Mouse (Mus musculus): ENCODE measurements around the gene Exosc2.

Gene Exosc2

GRCm38 (mm10) chr2:31670551-31671035, at the start of gene Exosc2:
Gene Exosc2, plus strand, starts transcription at chr2:31670715.
- DNase-seq = peak; percentile 89 to 93

DNA sequence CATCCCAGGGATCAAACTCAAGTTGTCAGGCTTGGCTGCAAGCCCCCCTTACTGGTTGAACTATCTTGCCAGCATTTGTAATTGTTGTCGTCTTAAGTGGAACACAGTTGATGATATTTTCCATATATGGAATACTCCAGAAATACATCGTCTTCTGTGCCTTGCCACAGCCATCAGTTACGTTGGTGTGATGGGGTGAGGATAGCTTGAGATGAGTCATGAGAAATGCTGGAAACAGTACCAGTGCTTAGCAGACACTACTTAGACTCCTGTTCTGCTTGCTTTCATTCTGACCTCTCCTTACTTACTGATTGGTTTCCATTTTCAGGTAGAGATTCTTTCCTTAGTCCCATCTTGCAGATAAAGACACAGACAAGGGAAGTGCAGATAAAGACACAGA, 37.0 kb upstream of the Exosc2 start:
- no peak for DNase-seq

DNA sequence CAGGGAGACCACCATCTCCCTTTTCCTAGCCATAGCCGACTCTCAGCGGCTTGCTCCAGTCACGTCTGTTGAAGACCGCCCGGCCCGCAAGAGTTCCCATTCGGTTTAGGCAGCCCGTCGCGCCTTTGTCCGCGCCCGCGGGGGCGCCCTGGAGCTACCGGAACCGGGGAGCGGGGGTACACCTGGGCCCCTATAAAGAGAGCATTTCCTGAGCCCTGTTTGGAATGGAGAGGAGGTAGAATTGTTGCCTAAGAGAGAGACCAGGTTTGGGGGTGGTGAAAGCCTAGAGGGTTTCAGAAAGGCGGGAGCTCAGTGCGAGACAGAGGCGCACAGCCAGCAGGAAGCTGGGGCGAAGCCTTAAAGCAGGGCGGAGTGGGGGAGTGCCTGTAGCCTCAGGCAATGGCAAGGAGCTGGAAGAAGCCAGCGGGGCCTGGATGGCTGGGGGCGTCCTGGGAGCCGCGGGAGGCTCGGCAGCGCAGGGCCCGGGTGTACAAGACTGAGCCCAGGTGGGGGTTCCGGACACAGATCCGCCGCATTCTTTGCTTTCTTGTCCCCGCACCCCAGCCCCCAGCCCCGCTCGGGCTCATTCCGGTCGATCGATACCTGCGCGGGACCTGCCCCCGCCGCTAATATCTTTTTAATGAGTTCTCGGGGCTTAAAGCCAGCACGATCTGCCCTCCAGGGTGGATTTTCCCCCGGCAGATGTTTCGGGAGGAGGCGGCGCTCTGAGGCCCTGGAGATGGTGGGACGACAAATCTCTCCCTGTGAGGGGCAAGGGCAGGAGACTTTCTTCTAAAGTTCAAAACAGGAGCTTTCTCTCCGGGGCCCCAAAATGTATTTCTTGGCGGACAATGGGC, 35.0 kb upstream of the Exosc2 start:
- no peak for DNase-seq

- peak in 1 of 2 experiments; percentile 26 for DNase-seq
These were observed 34.3 kb upstream of the Exosc2 start for GRCm38 (mm10) chr2:31636138-31636741.

DNA sequence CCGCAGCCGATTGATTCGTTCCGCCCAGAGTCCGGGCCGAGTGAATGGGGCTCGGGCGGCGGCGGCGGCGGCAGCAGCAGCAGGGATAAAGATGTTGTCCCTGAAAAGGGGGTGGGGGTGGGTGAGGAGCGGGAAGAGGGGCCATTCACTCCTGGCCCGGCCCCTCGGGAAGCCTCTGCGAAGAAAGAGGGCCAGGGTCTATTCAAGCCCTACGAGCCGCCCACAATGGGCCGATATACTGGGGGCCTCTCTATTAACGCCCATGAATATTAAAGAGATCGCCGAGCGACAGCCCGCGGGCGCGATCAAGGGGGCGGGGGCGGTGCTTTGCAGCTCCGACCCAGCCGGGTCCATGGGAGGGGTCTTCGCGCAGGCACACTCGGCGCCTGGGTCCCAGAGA, 33.8 kb upstream of the Exosc2 start:
- DNase-seq = no peak

GRCm38 (mm10) chr2:31637311-31637710, 33.2 kb upstream of the Exosc2 start:
- no peak for DNase-seq

- peak; percentile 31 to 51 for DNase-seq
These were observed 32.7 kb upstream of the Exosc2 start for GRCm38 (mm10) chr2:31637807-31638206.

DNA sequence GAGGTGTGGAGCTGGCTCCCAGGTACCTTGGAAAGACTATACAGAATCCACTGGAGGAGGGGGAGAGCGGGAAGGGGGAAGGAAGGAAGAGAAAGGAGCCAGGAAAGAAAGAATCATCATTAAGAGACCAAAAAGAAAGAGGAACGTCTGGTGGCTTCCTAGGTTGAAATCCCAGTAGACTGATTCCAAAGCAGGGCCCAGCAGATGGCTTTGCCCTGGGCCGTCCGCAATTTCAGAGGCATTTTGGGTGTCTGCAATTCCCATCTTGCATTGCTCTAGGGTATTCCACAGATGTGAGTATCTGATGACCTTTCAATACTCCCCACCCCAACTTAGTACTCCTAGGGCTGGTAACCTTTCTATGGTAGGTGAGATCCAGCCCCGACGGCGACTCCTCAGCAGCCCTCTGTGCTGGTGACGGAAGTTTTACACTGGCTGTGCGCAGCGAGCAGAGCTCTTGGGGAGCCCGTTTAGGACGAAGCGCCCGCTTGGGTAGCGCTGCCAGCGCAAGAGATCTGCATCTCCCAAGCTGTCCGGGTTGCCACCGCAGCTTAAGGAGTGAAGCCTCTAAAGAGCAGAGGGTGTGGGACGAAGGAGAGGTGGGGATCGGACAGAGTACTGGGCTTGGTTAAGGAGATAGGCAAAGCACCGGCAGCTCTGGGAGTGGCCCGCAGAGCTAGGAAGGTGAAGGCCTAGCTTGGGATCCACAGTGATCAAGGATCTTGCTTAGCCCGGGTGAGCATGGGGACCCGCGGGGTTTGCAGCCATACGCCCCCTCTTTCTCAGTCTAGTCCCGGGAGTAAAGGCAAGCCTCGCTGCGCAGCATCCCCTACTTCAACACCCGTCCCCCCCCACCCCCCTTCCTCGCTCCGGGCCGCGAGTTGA, 31.7 kb upstream of the Exosc2 start:
- DNase-seq = no peak

DNA sequence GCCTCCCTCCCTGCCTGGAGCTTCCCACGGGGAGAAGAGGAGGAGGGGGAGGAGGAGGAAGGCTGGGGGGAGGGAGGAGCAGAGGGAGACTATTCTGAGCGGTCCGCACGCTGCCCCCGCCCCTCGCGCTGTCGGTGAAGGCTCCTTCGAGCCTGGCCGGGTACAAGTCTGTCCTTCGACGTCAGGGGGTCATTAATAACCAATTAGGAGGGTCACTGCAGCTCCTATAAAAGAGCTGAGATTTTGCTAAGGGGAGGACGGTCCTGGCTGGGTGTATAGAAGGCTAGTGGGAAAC, 31.1 kb upstream of the Exosc2 start:
- DNase-seq = no peak

DNA sequence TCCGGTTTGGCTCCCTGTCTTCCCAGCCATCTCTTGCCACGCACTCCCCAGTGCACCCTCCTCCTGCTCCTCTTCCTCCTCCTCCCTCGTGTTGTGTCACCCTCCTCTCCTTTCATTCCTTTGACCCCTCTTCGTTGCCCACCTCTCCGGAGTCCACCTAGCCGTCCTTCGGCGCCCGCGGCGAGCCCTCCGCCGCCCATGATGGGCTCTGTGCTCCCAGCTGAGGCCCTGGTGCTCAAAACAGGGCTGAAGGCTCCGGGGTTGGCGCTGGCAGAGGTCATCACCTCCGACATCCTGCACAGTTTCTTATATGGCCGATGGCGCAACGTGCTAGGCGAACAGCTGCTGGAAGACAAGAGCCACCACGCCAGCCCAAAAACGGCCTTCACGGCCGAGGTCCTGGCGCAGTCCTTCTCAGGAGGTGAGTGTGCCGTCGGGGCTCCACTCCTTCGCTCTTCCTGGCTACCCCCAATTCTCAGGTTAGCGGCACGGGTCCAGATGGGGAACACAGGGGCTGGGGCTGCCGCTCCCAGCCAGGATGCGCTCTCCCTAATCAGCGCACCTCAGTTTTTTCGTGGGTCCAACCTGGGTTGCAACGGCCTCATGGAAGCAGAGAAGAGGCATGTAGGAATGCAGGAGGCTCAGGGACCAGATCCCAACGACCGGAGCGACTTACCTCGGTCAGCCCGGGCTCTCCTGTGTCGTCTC, 30.5 kb upstream of the Exosc2 start, which contains the start of gene Prdm12:
Gene Prdm12, plus strand, starts transcription at position 137 of the 708 bp plus-strand sequence.
- DNase-seq = no peak

DNA sequence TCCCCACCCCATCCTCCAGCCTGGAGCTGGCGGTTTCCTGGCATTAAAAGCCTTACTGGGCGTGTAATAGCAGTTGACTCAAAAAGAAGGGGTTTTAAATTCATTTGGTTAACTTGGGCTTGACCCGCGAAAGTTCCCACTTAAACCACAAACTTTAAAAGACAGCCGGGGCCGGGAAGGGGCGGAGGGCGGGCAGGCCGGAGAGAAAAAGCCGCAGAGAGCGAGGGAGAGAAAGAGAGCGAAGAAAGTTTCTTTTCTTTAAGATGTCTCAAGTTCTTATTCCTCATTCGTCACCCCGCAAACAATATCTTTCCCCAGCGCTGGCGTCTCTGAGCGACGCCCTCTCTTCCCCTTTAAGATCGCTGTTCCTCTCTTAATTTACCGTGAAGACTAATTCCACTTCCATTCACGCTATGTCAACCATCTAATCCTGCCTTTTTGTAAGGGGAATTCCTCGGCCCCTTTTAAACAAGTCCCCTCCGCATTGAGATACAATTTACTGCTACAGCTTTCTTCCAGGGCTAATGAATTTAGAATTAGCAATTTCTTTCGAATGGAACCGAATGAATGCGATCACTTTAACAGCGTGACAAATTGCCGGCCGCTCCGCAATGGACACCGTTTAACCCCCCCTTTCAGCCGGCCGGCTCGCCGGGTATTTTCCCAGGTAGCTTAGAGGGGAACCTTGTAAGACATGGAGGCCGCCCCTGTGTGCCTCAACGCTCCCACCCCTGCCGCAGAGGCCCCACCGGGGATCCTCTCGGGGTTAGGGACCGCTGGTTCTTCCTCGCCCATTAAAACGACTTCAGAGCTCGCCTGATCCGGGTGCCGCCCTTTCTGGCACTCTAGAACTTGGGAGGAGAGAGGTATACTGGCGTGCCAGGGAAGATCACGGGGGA, 29.7 kb upstream of the Exosc2 start:
- no peak for DNase-seq

GRCm38 (mm10) chr2:31641508-31641830, 29.0 kb upstream of the Exosc2 start:
- no peak for DNase-seq

DNA sequence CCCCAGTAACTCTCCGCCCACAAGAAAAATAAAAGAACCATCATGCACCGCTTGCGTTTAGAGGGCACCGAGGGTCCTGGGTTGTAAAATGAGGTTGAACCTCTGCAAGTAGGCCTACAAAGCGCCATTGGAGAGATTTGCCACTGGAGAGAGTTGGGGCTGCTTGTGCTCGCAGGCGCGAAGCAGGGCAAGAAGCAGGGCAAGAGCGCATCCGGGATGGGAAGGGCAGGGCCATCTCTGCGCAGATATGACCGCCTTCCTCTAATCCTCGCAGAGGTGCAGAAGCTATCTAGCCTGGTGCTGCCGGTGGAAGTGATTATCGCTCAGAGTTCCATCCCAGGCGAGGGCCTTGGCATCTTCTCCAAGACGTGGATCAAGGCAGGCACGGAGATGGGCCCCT, 28.6 kb upstream of the Exosc2 start:
- no peak for DNase-seq

DNA sequence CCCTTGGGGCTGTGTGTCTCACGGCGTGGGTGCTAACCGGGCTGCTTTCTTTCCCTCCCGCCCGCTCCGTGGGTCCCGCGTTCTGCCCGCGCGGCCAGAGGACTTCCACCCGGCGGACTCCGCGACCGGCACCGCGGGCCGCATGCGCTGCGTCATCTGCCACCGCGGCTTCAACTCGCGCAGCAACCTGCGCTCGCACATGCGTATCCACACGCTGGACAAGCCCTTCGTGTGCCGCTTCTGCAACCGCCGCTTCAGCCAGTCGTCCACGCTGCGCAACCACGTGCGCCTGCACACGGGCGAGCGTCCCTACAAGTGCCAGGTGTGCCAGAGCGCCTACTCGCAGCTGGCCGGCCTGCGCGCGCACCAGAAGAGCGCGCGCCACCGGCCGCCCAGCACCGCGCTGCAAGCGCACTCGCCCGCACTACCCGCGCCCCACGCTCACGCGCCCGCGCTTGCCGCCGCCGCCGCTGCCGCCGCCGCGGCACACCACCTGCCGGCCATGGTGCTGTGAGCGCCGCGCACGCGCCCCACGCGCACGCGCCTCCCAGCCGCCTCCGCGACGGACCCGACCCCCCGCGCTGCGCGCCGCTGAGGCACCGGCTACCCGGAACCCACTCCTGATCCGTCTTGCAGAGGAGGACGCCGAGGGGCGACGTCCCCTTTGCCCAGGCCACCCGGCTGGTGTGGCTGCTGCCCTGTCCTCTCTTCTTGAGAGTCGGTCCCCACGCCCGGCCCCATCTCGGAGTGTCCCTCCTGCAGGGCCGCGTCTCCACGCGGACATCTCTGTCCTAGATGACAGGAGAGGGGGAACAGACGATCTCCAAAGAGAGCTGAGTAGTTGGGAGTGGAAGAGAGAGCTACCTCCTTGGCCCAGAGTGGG, 16.3 kb upstream of the Exosc2 start:
- DNase-seq = peak; percentile 61 to 73

DNA sequence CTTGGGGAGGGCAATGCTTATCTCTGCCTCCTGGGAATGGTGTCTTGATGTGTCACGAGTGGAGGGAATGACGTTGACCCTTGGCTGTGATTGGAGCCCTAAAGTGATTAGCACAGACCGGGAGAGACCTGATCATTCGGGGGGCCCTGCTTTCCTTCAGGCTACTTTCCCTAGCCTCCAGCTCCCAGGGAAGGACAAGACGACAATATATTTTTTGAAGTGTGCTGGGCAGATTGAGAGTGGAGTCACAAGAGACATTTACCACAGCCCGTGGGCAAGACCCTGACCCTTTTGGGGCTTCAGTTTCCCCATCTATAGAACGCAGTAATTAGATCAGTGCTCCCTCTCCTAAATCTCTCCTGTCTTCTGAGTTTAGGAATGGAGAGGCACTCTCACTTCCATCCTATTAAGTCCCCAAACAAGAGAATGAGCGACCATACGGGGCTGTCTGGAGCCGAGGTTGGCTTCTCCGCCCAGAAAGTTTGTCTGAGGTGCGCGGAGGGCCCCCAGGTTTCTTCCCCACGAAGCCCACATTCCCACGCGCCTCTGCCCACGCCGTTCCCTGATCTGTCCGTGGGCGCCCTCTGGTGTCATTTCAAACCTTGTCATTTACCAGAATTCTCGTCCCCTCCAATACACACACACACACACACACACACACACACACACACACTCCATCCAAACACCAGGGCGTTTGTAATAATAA, 15.5 kb upstream of the Exosc2 start:
- peak; percentile 71 to 87 for DNase-seq

DNA sequence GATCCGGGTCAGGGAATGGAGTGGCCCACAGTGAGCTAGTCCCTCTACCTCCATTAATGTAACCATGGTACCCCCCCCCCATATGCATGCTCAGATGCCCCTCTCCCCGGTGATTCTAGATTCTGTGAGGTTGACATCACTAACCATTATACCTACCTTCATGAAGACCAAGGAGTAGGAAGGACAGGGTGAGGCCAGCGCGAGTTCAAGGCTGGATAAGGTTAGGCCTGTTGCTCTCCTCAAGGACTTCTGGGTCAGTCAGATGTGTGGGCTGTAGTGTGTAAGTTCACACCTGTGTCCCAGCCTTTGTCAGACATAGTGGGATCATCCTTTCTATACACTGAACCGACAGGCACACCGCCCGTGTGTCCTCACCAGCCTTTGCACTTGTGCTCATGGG, 14.1 kb upstream of the Exosc2 start:
- DNase-seq = no peak

- no peak for DNase-seq
These were observed 7.3 kb upstream of the Exosc2 start for GRCm38 (mm10) chr2:31662939-31663803.

- no peak for DNase-seq
These were observed 6.7 kb upstream of the Exosc2 start for GRCm38 (mm10) chr2:31663804-31664180.

- no peak for DNase-seq
These were observed 3.2 kb upstream of the Exosc2 start for GRCm38 (mm10) chr2:31667332-31667731.

Data from cerebellum, postnatal 25 days (tissue).